Mouse (Mus musculus) stomach, embryonic 14.5 days (tissue): Measurements from ENCODE around the gene Marveld1. TPM values are rescaled to one million over a fixed set of nuclear protein-coding genes. Genes with fewer than 3 reads are reported as not detected.

Source experiments
- ATAC-seq: fragments of 200-750 bp; cut with Nextera tagmentation; 2 replicates; pipeline ENCODE4 v1.8.0; 2017; ENCODE audit warnings: low read depth, moderate TSS enrichment; ENCODE audit not compliant: insufficient number of reproducible peaks, insufficient read depth, low FRiP score
- H3K27ac ChIP-seq: fragments of 300-500 bp; sonication (generic); 2 replicates; pipeline ENCODE4 v1.5.1; 2014; ENCODE audit warnings: mild to moderate bottlenecking, low read length, moderate library complexity, mixed read lengths
- H3K27me3 ChIP-seq: fragments of 300-500 bp; sonication (generic); 2 replicates; pipeline ENCODE4 v1.6.1; 2014; ENCODE audit warnings: low read length, control low read depth, mixed read lengths; ENCODE audit not compliant: control insufficient read depth, insufficient read depth
- H3K36me3 ChIP-seq: fragments of 300-500 bp; sonication (generic); 2 replicates; pipeline ENCODE4 v1.6.1; 2014; ENCODE audit warnings: mild to moderate bottlenecking, control low read depth, low read length, moderate library complexity, mixed read lengths; ENCODE audit not compliant: control insufficient read depth, insufficient read depth
- H3K4me1 ChIP-seq: fragments of 300-500 bp; sonication (generic); 2 replicates; pipeline ENCODE4 v1.6.1; 2014; ENCODE audit warnings: low read length, control low read depth, mixed read lengths; ENCODE audit not compliant: control insufficient read depth, insufficient read depth
- H3K4me2 ChIP-seq: fragments of 300-500 bp; sonication (generic); replicated peaks from 2 replicates; pipeline ENCODE4 v1.6.1; 2014; ENCODE audit warnings: low read depth, low read length, control low read depth
- H3K4me3 ChIP-seq: fragments of 300-500 bp; sonication (generic); 2 replicates; pipeline ENCODE4 v1.5.1; 2014; ENCODE audit warnings: low read depth, low read length, control low read depth
- H3K9ac ChIP-seq: fragments of 300-500 bp; sonication (generic); replicated peaks from 2 replicates; pipeline ENCODE4 v1.6.1; 2014; ENCODE audit warnings: low read depth, mild to moderate bottlenecking, control low read depth, low read length, moderate library complexity, mixed read lengths
- H3K9me3 ChIP-seq: fragments of 300-500 bp; sonication (generic); 2 replicates; pipeline ENCODE4 v1.6.1; 2016; ENCODE audit warnings: low read depth, low read length, control low read depth; ENCODE audit not compliant: control insufficient read depth
- WGBS: fragments of 180-500 bp; shearing (Covaris S2); extraction: QIAGEN DNeasy Blood & Tissue Kit; methylation state at CpG from one replicate; pipeline ENCODE4 v1.1.7; 2014; 5-methylcytosine and 5-hydroxymethylcytosine counted together
- polyA plus RNA-seq: library from polyadenylated mRNA; unstranded; fragments of >200 nt; fragmentation: Nextera tagmentation; extraction: Ambion mirVana; gene quantifications from 2 replicates; pipeline ENCODE4 v1.2.1, GENCODE M21; 2014

Gene Marveld1
- polyA plus RNA-seq, 1 experiment from 2014 or later = 15.6 TPM

DNA sequence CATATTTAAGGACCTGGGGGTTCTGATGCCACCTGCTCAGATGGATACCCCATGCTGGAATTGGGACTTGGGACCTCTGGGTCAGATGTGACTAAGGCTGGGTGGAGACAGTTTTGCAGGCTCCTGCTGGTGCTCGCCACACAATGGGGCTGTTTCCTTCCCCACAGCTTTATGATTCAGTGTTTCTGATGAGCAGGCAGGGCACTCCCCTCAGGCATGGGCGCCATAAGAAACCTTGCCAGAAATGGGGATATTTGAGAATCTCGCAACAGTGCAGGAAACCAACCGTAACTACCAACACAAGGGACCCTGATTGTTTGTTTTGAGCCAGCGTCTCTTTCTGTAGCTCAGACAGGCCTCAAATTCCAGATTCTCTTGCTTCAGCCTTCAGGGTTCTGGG, 16.1 kb upstream of the Marveld1 start:
- Histone ChIP-seq H3K4me1 (peaks cover 4% of the 10 kb centered on the region), H3K4me3 (no peak overlapping the region), H3K27ac (0 out of 2 replicates have a peak overlapping the region, but pooled peaks have one; percentile 4), H3K27me3 (no peaks in the 10 kb centered on the region), H3K4me2 (no peak overlapping the region), H3K9ac (no peak overlapping the region), H3K36me3 (no peaks in the 10 kb centered on the region), H3K9me3 (no peaks in the 10 kb centered on the region)
- 65% methylated on average over 5 of the region's 5 CpGs for WGBS
- ATAC-seq = no peak

DNA sequence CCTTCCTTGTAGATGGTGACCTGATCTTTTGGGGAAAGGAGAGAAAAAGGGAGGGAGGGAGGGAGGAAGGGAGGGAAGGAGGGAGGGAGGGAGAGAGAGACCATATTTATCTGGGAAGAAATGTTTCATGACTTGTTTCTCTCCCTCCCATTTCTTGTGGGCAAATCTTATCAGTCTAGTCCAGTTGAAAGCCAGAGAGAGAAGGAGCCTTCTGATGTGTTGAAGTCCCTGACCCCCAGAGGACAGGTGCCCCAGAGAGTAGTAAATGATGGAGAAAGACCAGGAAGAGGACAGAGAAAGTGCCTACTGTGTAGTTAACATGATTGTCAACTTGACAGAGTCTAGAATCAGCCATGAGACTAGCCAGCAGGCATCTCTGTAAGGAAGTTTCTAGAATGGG, 12.1 kb upstream of the Marveld1 start:
- H3K4me2 ChIP-seq = no peak overlapping the region
- H3K4me1 ChIP-seq = no peaks in the 10 kb centered on the region
- H3K27me3 ChIP-seq = no peaks in the 10 kb centered on the region
- no peak overlapping the region for H3K27ac ChIP-seq
- ATAC-seq = no peak
- no peaks in the 10 kb centered on the region for H3K9me3 ChIP-seq
- H3K36me3 ChIP-seq = no peaks in the 10 kb centered on the region
- H3K9ac ChIP-seq = no peak overlapping the region
- H3K4me3 ChIP-seq = no peak overlapping the region

DNA sequence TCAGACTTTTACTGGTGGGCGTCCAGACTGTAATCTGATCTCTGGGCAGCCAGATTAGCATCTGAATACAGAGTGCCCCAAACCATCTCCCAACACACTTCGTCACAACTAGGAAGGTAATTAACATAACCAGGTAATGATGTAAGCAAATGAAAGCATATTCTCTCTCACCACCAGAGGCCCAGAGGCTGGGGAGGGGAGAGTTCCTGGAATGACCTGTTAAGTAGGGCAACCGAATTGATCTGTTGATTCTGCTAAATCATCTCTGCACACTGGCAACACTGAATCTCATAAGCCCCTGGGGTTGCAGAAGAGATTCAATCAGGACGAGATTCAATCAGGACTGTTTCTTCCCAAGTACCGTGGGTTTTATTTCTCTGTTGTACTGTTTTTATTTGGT, 11.1 kb upstream of the Marveld1 start:
- ATAC-seq = no peak
- 32% methylated on average over 5 of the region's 5 CpGs for WGBS
- no peaks in the 10 kb centered on the region for H3K36me3 ChIP-seq
- no peaks in the 10 kb centered on the region for H3K9me3 ChIP-seq
- H3K4me1 ChIP-seq = no peaks in the 10 kb centered on the region
- H3K27ac ChIP-seq = no peak overlapping the region
- H3K9ac ChIP-seq = no peak overlapping the region
- H3K27me3 ChIP-seq = no peaks in the 10 kb centered on the region
- H3K4me2 ChIP-seq = no peak overlapping the region
- no peak overlapping the region for H3K4me3 ChIP-seq

DNA sequence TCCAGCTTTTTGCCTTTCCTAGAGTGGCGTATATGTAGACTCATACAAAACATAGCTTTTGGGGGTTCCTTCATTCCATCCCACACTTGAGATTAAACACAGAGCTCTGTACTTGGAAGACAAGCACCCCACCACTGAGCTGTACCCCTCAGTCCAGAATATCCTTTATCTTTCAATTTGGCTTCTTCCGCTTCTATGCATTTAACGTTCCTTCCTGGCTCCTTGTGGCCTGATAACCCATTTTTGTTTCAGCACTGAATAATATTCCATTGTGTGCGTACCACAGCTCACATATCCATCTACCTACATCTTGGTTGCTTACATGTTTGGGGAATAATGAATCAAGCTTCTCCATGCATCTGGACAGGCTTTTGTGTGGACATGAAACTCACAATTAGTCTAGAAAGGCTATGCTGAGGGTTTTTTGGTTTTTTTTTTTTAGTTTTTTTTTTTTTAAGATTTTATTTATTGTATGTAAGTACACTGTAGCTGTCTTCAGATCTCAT, 10.0 kb upstream of the Marveld1 start:
- Histone ChIP-seq H3K4me1 (no peaks in the 10 kb centered on the region), H3K36me3 (no peaks in the 10 kb centered on the region), H3K27ac (no peak overlapping the region), H3K9me3 (no peaks in the 10 kb centered on the region), H3K9ac (no peak overlapping the region), H3K4me3 (no peak overlapping the region), H3K27me3 (no peaks in the 10 kb centered on the region), H3K4me2 (no peak overlapping the region)
- no peak for ATAC-seq
- 91% methylated on average over 4 of the region's 4 CpGs for WGBS

DNA sequence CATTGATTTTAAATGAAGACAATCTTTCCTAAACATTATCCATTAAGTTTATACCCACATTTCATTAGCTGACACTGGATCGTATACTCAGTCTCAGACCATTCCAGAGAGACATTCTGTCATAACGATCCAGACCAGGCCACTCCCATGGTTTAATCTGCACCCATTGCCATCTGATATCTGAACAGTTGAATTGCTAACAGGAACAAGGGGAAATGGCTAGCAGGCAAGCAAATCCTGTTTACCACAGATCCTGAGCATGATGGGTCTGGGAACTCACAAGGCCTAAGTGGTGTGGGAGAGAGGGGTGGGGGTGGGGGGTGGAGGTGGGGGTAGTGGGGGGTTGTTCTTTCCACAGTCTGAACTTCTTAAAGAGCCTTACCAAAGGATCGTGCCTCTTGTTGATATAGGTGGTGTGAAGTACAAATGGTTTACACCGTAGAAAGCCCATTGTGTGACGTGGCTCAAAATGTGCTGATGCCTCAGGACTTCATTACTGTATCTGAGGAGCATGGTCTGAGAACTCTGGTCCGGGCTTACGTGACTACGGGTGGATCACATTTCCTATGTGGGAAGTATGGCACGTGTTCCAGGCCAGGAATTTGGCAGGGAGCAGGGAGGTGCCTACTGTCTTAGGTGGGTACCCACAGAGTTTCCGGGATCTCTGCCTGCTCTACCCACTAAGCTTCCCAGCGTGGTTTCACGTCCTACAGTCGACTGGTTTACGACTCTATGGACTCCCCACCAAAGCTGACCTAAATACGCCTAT, 8.5 kb upstream of the Marveld1 start:
- Histone ChIP-seq H3K4me2 (no peak overlapping the region), H3K9ac (no peak overlapping the region), H3K36me3 (no peaks in the 10 kb centered on the region), H3K27me3 (no peaks in the 10 kb centered on the region), H3K9me3 (no peaks in the 10 kb centered on the region), H3K27ac (no peak overlapping the region), H3K4me3 (no peak overlapping the region), H3K4me1 (no peaks in the 10 kb centered on the region)
- WGBS = 82% methylated on average over 15 of the region's 15 CpGs
- no peak for ATAC-seq

DNA sequence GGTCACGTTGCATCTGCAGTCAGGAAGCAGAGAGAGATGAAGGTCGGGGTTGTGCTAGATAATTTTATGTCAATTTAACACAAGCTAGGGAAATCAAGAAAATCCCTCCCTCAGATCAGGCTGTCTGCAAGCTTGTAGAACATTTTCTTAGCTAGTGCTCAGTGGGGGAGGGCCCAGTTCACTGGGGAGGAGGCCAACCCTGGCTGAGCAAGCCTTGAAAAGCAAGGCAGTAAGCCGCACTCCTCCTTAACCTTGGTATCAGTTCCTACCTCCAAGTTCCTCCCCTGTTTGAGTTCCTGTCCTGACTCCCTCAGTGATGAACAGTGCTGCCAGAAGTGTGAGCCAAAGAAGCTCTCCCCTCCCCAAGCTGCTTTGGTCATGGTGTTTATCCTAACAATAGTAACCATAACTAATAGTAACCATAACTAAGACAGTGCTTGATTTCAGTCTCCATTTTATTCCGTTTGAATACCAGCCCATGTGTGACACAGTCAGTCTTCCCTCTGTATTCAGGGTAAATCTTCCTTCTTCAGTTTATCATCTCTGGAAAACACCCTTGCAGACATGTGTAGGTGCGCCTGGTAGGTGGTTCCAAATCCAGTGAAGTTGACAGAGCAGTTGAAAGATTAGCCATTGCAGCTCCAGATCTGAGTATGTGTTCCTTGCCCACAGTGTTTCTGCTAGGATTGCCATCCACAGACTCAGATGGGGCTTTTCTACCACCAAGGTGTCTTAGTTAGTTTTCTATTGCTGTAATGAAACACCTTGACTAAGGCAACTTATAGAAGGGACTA, 7.3 kb upstream of the Marveld1 start:
- Histone ChIP-seq H3K27ac (no peak overlapping the region), H3K27me3 (no peaks in the 10 kb centered on the region), H3K9me3 (no peaks in the 10 kb centered on the region), H3K36me3 (no peaks in the 10 kb centered on the region), H3K9ac (no peak overlapping the region), H3K4me2 (no peak overlapping the region), H3K4me1 (no peaks in the 10 kb centered on the region), H3K4me3 (no peak overlapping the region)
- no peak for ATAC-seq
- 75% methylated on average over 5 of the region's 5 CpGs for WGBS

DNA sequence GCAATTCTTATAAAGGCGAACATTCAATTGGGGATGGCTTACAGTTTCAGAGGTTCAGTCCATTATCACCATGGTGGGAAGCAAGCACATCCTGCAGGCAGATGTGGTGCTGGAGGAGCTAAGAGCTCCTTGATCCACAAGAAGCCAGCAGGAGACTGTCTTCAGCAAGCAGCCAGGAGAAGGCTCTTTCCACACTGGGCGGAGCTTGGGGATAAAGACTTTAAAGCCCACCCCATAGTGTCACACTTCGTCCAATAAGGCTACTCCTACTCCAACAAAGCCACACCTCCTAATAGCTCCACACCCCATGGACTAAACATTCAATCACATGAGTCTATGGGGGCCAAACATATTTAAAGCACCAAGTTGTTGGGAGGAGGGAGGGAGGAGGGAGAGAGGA, 5.2 kb upstream of the Marveld1 start:
- H3K9ac ChIP-seq = no peak overlapping the region
- no peaks in the 10 kb centered on the region for H3K36me3 ChIP-seq
- no peak overlapping the region for H3K4me3 ChIP-seq
- ATAC-seq = no peak
- H3K4me1 ChIP-seq = no peaks in the 10 kb centered on the region
- H3K9me3 ChIP-seq = no peaks in the 10 kb centered on the region
- no peak overlapping the region for H3K27ac ChIP-seq
- no peak overlapping the region for H3K4me2 ChIP-seq
- 77% methylated on average over 3 of the region's 3 CpGs for WGBS
- H3K27me3 ChIP-seq = no peaks in the 10 kb centered on the region

DNA sequence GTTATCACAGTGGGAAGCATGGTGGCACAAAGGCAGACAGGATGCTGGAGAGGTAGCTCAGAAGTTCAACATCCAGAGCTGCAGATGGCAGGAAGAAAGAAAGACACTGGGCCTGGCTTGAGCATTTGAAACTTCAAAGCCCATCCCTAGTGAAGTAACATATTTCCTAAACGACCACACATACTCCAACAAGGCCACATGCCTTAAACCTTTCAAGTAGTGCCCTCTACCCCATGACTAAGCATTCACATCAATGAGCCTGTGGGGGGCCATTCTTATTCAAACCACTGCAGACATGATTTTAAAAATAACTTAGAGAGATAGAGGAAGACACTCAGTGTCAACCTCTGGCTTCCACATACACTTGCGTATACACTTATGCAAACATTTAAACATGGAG, 4.4 kb upstream of the Marveld1 start:
- H3K9me3 ChIP-seq = no peaks in the 10 kb centered on the region
- H3K4me1 ChIP-seq = no peaks in the 10 kb centered on the region
- no peaks in the 10 kb centered on the region for H3K27me3 ChIP-seq
- no peaks in the 10 kb centered on the region for H3K36me3 ChIP-seq
- no peak for ATAC-seq
- no peak overlapping the region for H3K4me2 ChIP-seq
- no peak overlapping the region for H3K27ac ChIP-seq
- no peak overlapping the region for H3K4me3 ChIP-seq
- WGBS = 83% methylated on average over 2 of the region's 2 CpGs
- no peak overlapping the region for H3K9ac ChIP-seq
